Mouse (Mus musculus): Measurements from ENCODE around the gene Zfp386. TPM values are rescaled to one million over a fixed set of nuclear protein-coding genes. Genes with fewer than 3 reads are reported as not detected.

Gene Zfp386
- 2.2 and 2.8 TPM in 2 replicates for polyA plus RNA-seq (2012)

DNA sequence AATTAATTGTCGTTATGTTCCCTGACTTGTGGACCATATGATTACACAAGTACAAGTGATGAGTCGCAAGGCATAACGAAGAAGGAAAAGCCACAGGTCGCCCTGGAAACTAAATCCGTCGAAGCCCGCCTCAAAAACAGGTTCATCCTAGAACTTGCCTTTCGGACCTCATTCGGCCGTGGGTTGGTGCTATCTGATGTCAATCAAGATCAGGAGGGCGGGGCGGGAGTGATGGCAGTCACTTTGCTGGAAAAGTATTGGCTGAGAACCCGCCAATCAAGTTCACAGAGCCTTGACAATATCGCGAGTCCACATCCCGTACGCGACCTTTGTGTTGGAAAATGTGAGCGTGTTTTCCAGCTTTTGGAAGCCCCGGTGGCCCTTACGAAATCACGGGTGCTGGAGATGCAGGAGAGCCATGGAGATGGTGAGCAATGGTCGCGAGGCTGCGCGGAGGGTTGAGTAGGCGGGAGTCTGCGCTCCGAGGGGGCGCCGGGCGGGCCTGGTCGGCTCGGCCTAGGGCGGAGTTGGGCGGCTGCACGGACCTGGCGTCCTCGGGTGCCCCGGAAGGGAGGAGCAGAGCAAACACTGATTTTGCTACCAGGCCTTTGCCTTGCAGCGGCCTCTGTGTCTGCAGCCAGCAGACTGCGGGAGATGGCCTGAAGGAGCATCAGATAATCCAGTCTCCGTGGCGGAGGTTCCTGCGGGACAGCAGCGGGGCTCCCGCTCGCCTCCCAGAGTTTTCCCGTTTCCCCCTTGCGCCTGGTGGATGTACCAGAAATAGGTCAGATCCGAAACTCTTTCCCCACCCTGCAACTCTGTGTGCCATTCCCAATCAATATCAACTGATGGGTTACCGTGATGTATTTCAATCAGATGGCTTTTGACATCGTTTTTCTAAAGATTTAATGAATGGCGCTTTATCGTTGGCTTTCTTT, at the start of gene Zfp386:
Gene Zfp386, plus strand, starts transcription at position 285 of the 938 bp plus-strand sequence.

DNA sequence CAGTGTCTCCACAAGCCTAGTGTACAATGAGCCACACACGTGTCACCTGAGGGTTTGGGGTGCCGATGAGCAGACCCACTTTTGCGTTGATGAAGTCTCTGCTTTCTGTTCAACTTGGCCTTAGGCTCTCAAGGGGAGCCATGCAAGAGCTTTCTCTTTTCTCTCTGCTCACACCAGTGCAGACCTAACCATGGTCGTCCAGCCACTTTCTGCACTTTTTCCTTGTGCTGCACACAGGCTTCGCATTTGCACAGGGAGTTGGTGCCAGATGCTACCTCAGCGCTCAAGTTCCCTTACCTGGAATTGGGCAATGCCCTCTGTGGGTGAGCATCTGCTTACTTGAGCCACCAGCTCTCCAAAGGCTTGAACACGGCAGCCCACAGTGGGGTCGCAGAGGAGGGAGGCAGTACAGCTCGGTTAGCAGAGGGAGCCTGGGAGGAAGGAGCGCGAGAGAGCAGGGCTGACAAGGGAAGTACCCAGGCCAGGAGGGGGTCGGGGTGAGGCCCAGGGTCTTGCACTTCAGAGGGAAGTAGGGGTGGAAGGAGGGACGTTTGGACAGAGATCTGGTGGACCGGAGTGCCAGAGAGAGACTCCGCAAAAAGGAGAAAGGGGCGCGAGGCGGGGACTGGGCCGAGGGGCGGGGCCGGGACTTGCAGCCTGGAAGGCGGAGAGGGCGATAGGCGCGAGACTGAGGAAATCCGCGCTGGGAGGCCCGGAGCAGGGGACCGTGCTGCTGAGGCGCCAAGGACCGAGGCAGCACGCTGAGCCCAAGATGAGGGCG, 29.7 kb downstream of the Zfp386 start, which contains the start of gene Vipr2:
Gene Vipr2, plus strand, starts transcription at position 653 of the 781 bp plus-strand sequence.

Other genes with a start within 250 kb of the Zfp386 start
- 3.5 and 4.1 TPM in 2 replicates for gene Vipr2, start 30.0 kb downstream of the Zfp386 start, polyA plus RNA-seq (2012)
- gene Wdr60, start 215.3 kb downstream of the Zfp386 start, polyA plus RNA-seq (2012), result 5.0 and 7.7 TPM in 2 replicates
- not detected in 2 replicates for gene Gm11027, start 227.7 kb downstream of the Zfp386 start, polyA plus RNA-seq (2012)
- gene Esyt2, start 233.5 kb downstream of the Zfp386 start, polyA plus RNA-seq (2012), result 12.2 and 15.8 TPM in 2 replicates

Data from megakaryocyte-erythroid progenitor cell, adult 5 weeks (primary cell).